In genomic region chr9:49055333-49056205, GRCm38 (mm10) we compare ENCODE assay signal across 7 mouse cellular contexts. TPM values are rescaled to one million over a fixed set of nuclear protein-coding genes. Genes with fewer than 3 reads are reported as not detected.
DNase-seq lines count a peak whose midpoint lies in the region; ATAC-seq and TF ChIP-seq lines count a peak whose summit lies in the region.

Gene Zw10, plus strand, starts transcription at chr9:49055613.

- H3K4me2 ChIP-seq in intestine, postnatal 0 days (replicated peaks; ENCODE audit: low read depth): peak within 1 kb of the TSS; percentile 72
- peak within 1 kb of the TSS; percentile 69 for H3K4me2 ChIP-seq in midbrain, embryonic 12.5 days (replicated peaks)

- H3K9me3 ChIP-seq in embryonic facial prominence, embryonic 10.5 days: no peaks in the 10 kb centered on the region
- no peaks in the 10 kb centered on the region for H3K9me3 ChIP-seq in intestine, postnatal 0 days (ENCODE audit: control insufficient read depth)
- H3K9me3 ChIP-seq in midbrain, embryonic 12.5 days: no peaks in the 10 kb centered on the region

- TF ChIP-seq CTCF in intestine, postnatal 0 days (IDR thresholded peaks at IDR 0.05; ENCODE audit: low read depth): no peak
- no peak for TF ChIP-seq CTCF in small intestine, adult 2 months (IDR thresholded peaks at IDR 0.05; ENCODE audit: extremely low read depth, insufficient read length, insufficient replicate concordance, low read depth, low read length)

- WGBS in embryonic facial prominence, embryonic 10.5 days: under 1% methylated on average over 53 of the region's 53 CpGs
- WGBS in intestine, postnatal 0 days: under 1% methylated on average over 53 of the region's 53 CpGs
- under 1% methylated on average over 53 of the region's 53 CpGs for WGBS in midbrain, embryonic 12.5 days
- WGBS in small intestine, adult 2 months: 1% methylated on average over 53 of the region's 53 CpGs

- peak; percentile 96 for DNase-seq in adrenal gland, postnatal 10 days
- peak; percentile 97 for DNase-seq in embryonic facial prominence, embryonic 10.5 days (ENCODE audit: low spot score)
- DNase-seq in gonadal fat pad, adult 2 months (ENCODE audit: low read depth): peak; percentile 49
- peak; percentile 98 for DNase-seq in left cerebral cortex, postnatal 4 days

- H3K4me3 ChIP-seq in embryonic facial prominence, embryonic 10.5 days: peak within 1 kb of the TSS; percentile 91
- H3K4me3 ChIP-seq in intestine, postnatal 0 days (ENCODE audit: low read depth, low read length): peak within 1 kb of the TSS; percentile 66
- H3K4me3 ChIP-seq in midbrain, embryonic 12.5 days: peak within 1 kb of the TSS; percentile 79
- H3K4me3 ChIP-seq in small intestine, adult 2 months (ENCODE audit: low read depth, low read length): peak within 1 kb of the TSS; percentile 97

- H3K9ac ChIP-seq in intestine, postnatal 0 days (ENCODE audit: low read depth, low read length): peak within 1 kb of the TSS; percentile 63
- H3K9ac ChIP-seq in midbrain, embryonic 12.5 days (replicated peaks): peak within 1 kb of the TSS; percentile 80

- peak; percentile 63; the same call in 1 of the 2 replicates for TF ChIP-seq POLR2A in small intestine, adult 2 months (IDR thresholded peaks at IDR 0.05; ENCODE audit: low read depth, low read length)

- H3K36me3 ChIP-seq in embryonic facial prominence, embryonic 10.5 days (replicated peaks): peaks cover 28% of the 10 kb centered on the region
- peaks cover 17% of the 10 kb centered on the region for H3K36me3 ChIP-seq in intestine, postnatal 0 days (ENCODE audit: control insufficient read depth, insufficient read depth)
- H3K36me3 ChIP-seq in midbrain, embryonic 12.5 days: peaks cover 21% of the 10 kb centered on the region
- peaks cover 6% of the 10 kb centered on the region for H3K36me3 ChIP-seq in small intestine, adult 2 months (ENCODE audit: control insufficient read depth, insufficient read depth, low read length)

- intact Hi-C loops in left cerebral cortex, postnatal 4 days (cut with DNase I): no loop called here

- peak; percentile 99 for ATAC-seq in intestine, postnatal 0 days
- ATAC-seq in midbrain, embryonic 12.5 days (ENCODE audit: low FRiP score, low read depth): peak; percentile 99

- peak within 1 kb of the TSS; percentile 92 for H3K27ac ChIP-seq in embryonic facial prominence, embryonic 10.5 days (replicated peaks)
- H3K27ac ChIP-seq in intestine, postnatal 0 days (ENCODE audit: low read depth, low read length): no peak within 1 kb of the TSS
- H3K27ac ChIP-seq in midbrain, embryonic 12.5 days (replicated peaks): no peak within 1 kb of the TSS; the same call in 1 of the 2 replicates
- H3K27ac ChIP-seq in small intestine, adult 2 months (ENCODE audit: insufficient read depth, low read depth, low read length): 0 out of 2 replicates have a peak within 1 kb of the TSS, but pooled peaks have one; percentile 33

- H3K27me3 ChIP-seq in embryonic facial prominence, embryonic 10.5 days (replicated peaks; ENCODE audit: low read depth, poor library complexity, severe bottlenecking): no peaks in the 10 kb centered on the region
- H3K27me3 ChIP-seq in intestine, postnatal 0 days (replicated peaks; ENCODE audit: control insufficient read depth, insufficient read depth, low read length): no peaks in the 10 kb centered on the region
- H3K27me3 ChIP-seq in midbrain, embryonic 12.5 days: no peaks in the 10 kb centered on the region
- H3K27me3 ChIP-seq in small intestine, adult 2 months (ENCODE audit: control insufficient read depth, insufficient read depth, low read length): no peaks in the 10 kb centered on the region

- H3K4me1 ChIP-seq in embryonic facial prominence, embryonic 10.5 days: peaks cover 18% of the 10 kb centered on the region
- H3K4me1 ChIP-seq in intestine, postnatal 0 days (replicated peaks; ENCODE audit: control insufficient read depth, insufficient read depth, low read length): no peaks in the 10 kb centered on the region
- H3K4me1 ChIP-seq in midbrain, embryonic 12.5 days: peaks cover 10% of the 10 kb centered on the region
- no peaks in the 10 kb centered on the region for H3K4me1 ChIP-seq in small intestine, adult 2 months (ENCODE audit: control insufficient read depth, insufficient read depth, insufficient read length, low read length)

RNA-seq across cellular contexts. Expression of gene Zw10, which starts in this region (rescaled TPM):
- total RNA-seq in adrenal gland, postnatal 10 days (2021): 10 to 100 TPM; 14.1 to 17.0 TPM
- polyA plus RNA-seq in embryonic facial prominence, embryonic 10.5 days (2016; fragmentation: Nextera tagmentation; extraction: Ambion mirVana): 55.6 and 59.1 TPM in 2 replicates
- polyA plus RNA-seq in gonadal fat pad, adult 2 months (2012; rRNA removed): 9.4 and 11.1 TPM in 2 replicates
- polyA plus RNA-seq in intestine, postnatal 0 days (2015; fragmentation: Nextera tagmentation; extraction: Ambion mirVana): 8.1 and 9.9 TPM in 2 replicates
- 10 to 100 TPM; 17.8 to 20.9 TPM for total RNA-seq in left cerebral cortex, postnatal 4 days (2021)
- 51.9 and 52.3 TPM in 2 replicates for polyA plus RNA-seq in midbrain, embryonic 12.5 days (2016; fragmentation: Nextera tagmentation; extraction: Ambion mirVana)
- polyA plus RNA-seq in small intestine, adult 2 months (2012; rRNA removed): 2.8 and 5.0 TPM in 2 replicates

Comparison
In these comparisons a context has a peak if more than half of its experiments do, and no peak if none do; other contexts are left out.
1. H3K27ac ChIP-seq: peak in embryonic facial prominence, embryonic 10.5 days (single experiment) and small intestine, adult 2 months (single experiment); none in intestine, postnatal 0 days (single experiment) and midbrain, embryonic 12.5 days (single experiment).
2. Peak in every context shown above with its lines, with median percentiles within 50 percentile points of each other: DNase-seq and H3K4me3 ChIP-seq.